Mouse (Mus musculus) heart, embryonic 12.5 days (tissue): ENCODE results near the gene Elane. TPM values are rescaled to one million over a fixed set of nuclear protein-coding genes. Genes with fewer than 3 reads are reported as not detected.
A peak's percentile ranks its signal among the peaks of the same experiment; 100 is the strongest.

ENCODE experiments used
- ATAC-seq: fragments of 200-750 bp; cut with Nextera tagmentation; 2 replicates; pipeline ENCODE4 v1.8.0; 2017; ENCODE audit warnings: moderate TSS enrichment, moderate library complexity; ENCODE audit not compliant: insufficient number of reproducible peaks, low FRiP score
- H3K27ac ChIP-seq: fragments of 300-500 bp; sonication (generic); 2 replicates; pipeline ENCODE4 v1.5.1; 2016; ENCODE audit warnings: mild to moderate bottlenecking, moderate library complexity; ENCODE audit not compliant: poor library complexity, severe bottlenecking
- H3K27me3 ChIP-seq: fragments of 300-500 bp; sonication (generic); replicated peaks from 2 replicates; pipeline ENCODE4 v1.6.1; 2016; ENCODE audit warnings: mild to moderate bottlenecking, moderate library complexity
- H3K36me3 ChIP-seq: fragments of 300-500 bp; sonication (generic); 2 replicates; pipeline ENCODE4 v1.6.1; 2016; ENCODE audit warnings: mild to moderate bottlenecking, moderate library complexity
- H3K4me1 ChIP-seq: fragments of 300-500 bp; sonication (generic); replicated peaks from 2 replicates; pipeline ENCODE4 v1.6.1; 2016; ENCODE audit warnings: mild to moderate bottlenecking
- H3K4me2 ChIP-seq: fragments of 300-500 bp; sonication (generic); 2 replicates; pipeline ENCODE4 v1.6.1; 2016; ENCODE audit warnings: mild to moderate bottlenecking, moderate library complexity
- H3K4me3 ChIP-seq: fragments of 300-500 bp; sonication (generic); 2 replicates; pipeline ENCODE4 v1.5.1; 2016; ENCODE audit warnings: mild to moderate bottlenecking
- H3K9ac ChIP-seq: fragments of 300-500 bp; sonication (generic); 2 replicates; pipeline ENCODE4 v1.6.1; 2016; ENCODE audit warnings: mild to moderate bottlenecking, moderate library complexity
- H3K9me3 ChIP-seq: fragments of 300-500 bp; sonication (generic); replicated peaks from 2 replicates; pipeline ENCODE4 v1.6.1; 2016; ENCODE audit warnings: mild to moderate bottlenecking, moderate library complexity
- WGBS: fragments of 180-500 bp; shearing (Covaris S2); methylation state at CpG from one replicate; pipeline ENCODE4 v1.1.7; 2016; 5-methylcytosine and 5-hydroxymethylcytosine counted together
- polyA plus RNA-seq: library from polyadenylated mRNA; unstranded; fragments of >200 nt; fragmentation: Nextera tagmentation; extraction: Ambion mirVana; gene quantifications from 2 replicates; pipeline ENCODE4 v1.2.1, GENCODE M21; 2016

The Elane gene
- polyA plus RNA-seq, 1 experiment from 2014 or later, result 0.47 TPM

DNA sequence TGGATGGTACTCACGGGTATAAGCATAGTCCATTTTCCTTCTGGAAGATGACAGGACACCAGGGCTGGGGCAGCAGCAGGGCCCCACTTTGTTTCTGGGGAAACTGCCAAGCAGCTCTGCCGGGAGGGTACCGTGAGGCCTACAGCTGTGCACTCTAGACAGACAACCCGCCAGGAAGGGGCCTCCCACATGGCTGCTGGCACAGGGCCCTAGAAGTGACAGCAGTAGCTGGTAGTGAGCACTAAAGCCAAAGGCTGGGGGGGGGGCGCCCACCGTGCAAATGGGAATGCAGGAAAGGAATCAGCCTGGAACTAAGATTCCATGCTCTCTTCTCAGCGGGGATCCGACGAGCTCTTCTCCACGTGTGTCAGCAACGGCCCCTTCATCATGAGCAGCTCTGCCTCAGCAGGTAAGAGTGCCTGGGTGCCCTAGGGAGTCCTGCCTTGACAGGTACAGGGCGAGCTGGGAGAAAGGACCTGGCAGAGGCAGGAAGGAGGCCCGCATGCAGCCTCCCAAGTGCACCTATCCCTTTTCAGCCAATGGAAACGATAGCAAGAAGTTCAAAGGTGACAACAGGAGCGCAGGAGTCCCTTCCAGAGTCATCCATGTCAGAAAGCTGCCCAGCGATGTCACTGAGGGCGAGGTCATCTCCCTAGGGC is 27.5 kb upstream of the Elane start:
- Histone ChIP-seq H3K4me2 (peak overlapping the region; percentile 99), H3K4me1 (peaks cover 41% of the 10 kb centered on the region), H3K9me3 (no peaks in the 10 kb centered on the region), H3K27me3 (no peaks in the 10 kb centered on the region), H3K4me3 (peak overlapping the region; percentile 92), H3K9ac (peak overlapping the region; percentile 99), H3K27ac (peak overlapping the region; percentile 100), H3K36me3 (peaks cover 68% of the 10 kb centered on the region)
- WGBS, result 51% methylated on average over 17 of the region's 17 CpGs
- no peak for ATAC-seq

DNA sequence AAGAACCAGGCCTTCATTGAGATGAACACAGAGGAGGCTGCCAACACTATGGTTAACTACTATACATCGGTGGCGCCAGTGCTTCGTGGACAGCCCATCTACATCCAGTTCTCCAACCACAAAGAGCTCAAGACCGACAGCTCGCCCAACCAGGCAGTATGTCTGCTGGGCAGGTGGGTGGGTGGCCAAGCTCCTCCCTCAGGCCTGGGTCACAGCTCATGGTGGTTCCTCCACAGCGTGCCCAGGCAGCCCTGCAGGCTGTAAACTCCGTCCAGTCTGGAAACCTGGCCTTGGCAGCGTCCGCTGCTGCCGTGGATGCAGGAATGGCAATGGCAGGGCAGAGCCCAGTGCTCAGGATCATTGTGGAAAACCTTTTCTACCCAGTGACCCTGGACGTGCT is 26.9 kb upstream of the Elane start:
- Histone ChIP-seq H3K36me3 (peaks cover 74% of the 10 kb centered on the region), H3K27ac (0 out of 2 replicates have a peak overlapping the region, but pooled peaks have one; percentile 1), H3K9ac (no peak overlapping the region), H3K4me1 (peaks cover 41% of the 10 kb centered on the region), H3K4me2 (peak overlapping the region; percentile 99; the same call in 1 of the 2 replicates), H3K4me3 (no peak overlapping the region), H3K9me3 (no peaks in the 10 kb centered on the region), H3K27me3 (no peaks in the 10 kb centered on the region)
- ATAC-seq, result no peak
- 86% methylated on average over 11 of the region's 11 CpGs for WGBS

DNA sequence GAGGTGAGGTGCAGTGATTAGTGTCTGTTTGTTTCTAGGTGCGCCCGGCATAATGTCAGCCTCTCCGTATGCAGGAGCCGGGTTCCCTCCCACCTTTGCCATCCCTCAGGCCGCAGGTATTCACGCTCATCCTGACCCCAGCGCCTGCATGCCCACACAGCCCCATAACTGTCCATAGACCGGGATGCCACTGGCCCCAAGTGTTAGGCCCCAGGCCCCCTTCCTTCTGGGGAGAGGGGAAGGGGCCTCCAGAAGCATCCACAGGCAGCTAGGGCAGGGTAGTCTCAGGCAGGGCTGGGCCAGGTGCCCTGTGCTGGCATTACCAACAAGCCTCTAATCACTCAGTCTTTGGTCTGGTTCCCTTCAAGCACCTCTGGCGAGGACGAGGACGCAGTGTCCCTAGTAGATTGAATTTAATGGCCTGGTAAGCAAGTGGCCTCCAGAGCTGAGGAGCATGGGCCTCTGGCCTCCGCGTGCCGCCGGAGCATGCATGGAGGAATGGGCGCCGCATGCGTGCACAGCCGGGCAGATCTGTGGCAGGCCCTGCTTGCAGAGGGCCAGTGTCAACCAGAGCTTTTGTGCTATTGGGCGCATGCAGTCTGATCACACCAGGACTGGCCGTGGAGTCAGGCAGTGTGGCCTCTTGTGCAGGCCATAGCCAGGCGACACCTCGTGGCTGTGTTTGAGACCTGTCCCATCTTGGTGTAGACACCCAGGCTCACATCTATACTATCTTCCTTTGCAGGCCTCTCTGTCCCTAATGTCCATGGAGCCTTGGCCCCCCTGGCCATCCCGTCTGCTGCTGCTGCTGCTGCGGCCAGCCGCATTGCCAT is 25.8 kb upstream of the Elane start:
- Histone ChIP-seq H3K27ac (no peak overlapping the region), H3K36me3 (peaks cover 85% of the 10 kb centered on the region), H3K27me3 (no peaks in the 10 kb centered on the region), H3K9me3 (no peaks in the 10 kb centered on the region), H3K4me2 (no peak overlapping the region), H3K4me1 (peaks cover 47% of the 10 kb centered on the region), H3K9ac (no peak overlapping the region), H3K4me3 (no peak overlapping the region)
- 93% methylated on average over 26 of the region's 26 CpGs for WGBS
- ATAC-seq, result no peak

DNA sequence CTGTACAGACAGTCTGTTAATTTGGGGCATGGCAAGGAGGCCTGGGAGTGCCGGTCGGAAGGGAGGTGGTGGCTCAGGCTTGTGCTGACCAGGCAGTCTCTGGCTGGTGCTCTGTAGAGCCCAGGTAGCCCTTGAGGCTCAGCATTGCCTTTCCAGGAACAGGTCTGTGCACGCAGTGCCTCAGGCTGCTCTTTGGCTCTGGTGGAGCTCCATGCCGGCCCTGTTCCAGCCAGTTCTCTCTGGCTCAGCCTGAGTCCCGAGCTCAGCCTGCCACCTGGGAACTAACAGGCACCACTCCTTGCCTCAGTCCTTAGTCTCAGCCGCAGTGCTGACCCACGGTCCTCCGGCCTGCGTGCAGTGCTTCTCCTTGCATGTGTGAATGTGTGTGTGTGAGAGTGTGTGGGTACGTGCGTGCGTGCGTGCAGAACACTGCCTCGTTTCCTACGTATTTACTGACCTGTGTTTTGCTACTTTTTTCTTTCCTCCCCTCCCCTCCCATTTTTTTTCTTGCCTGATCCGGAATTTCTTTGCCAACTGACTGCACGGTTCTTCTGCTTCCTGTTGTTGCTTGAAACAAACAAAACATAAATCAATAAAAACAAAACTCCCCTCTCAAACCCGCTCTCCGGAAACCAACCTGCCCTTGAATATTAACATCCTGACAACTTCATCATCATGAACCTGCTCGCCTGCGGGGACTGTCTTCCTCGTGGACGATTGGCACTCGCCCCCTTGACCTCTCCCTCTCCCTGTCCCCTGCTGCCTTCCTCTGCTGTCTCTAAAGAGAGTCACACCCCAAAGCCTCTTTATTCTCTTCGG is 24.6 kb upstream of the Elane start:
- Histone ChIP-seq H3K27me3 (no peaks in the 10 kb centered on the region), H3K4me1 (peaks cover 53% of the 10 kb centered on the region), H3K4me2 (no peak overlapping the region), H3K36me3 (peaks cover 92% of the 10 kb centered on the region), H3K27ac (no peak overlapping the region), H3K4me3 (no peak overlapping the region), H3K9ac (no peak overlapping the region), H3K9me3 (no peaks in the 10 kb centered on the region)
- no peak for ATAC-seq
- 85% methylated on average over 25 of the region's 25 CpGs for WGBS

DNA sequence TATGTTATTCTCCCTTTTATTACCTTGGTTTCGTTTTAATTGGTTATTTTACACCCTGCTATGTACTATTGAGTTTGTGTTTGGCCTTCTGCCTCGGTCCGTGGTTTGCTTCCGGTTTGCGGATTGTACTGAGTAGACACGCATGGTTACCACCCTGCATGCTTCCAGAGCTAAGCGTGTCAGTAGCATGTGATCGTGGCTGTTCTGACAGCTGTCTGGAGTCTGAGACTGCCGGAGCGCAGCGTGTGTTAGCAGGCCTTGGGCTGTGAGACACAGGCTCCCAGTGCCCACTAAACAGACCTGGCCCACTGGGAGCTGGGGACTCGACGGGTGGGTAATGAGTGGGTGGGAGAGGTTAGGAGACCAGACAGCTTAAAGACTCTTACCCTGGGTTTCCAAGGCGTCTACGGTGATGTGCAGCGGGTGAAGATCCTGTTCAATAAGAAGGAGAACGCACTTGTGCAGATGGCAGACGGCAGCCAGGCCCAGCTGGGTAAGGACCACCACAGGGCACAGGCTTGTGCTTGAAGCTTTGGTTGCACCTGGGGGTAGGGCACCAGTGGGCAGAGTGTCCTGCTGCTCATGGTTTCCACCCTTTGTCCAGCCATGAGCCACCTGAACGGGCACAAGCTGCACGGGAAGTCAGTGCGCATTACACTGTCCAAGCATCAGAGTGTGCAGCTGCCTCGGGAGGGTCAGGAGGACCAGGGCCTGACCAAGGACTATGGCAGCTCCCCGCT is 23.8 kb upstream of the Elane start:
- Histone ChIP-seq H3K4me1 (peaks cover 45% of the 10 kb centered on the region), H3K4me2 (no peak overlapping the region), H3K4me3 (no peak overlapping the region), H3K27me3 (no peaks in the 10 kb centered on the region), H3K9me3 (no peaks in the 10 kb centered on the region), H3K36me3 (peaks cover 89% of the 10 kb centered on the region), H3K27ac (no peak overlapping the region), H3K9ac (no peak overlapping the region)
- 92% methylated on average over 23 of the region's 23 CpGs for WGBS
- ATAC-seq, result no peak

DNA sequence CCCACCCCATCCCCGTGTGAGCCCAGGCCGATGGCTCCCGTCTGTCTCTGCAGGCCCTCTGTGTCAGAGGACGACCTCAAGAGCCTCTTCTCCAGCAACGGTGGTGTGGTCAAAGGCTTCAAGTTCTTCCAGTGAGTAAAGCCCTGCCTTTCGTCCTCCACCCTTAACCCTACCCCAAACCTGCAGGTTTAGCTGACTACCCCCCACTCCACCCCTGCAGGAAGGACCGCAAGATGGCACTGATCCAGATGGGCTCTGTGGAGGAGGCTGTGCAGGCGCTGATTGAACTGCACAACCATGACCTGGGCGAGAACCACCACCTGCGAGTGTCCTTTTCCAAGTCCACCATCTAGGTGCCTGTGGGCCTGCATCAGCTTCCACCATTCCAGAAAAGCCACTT is 23.1 kb upstream of the Elane start:
- no peak overlapping the region for H3K4me2 ChIP-seq
- H3K27ac ChIP-seq, result no peak overlapping the region
- no peak for ATAC-seq
- H3K9me3 ChIP-seq, result no peaks in the 10 kb centered on the region
- H3K4me1 ChIP-seq, result peaks cover 38% of the 10 kb centered on the region
- H3K27me3 ChIP-seq, result no peaks in the 10 kb centered on the region
- no peak overlapping the region for H3K4me3 ChIP-seq
- H3K9ac ChIP-seq, result no peak overlapping the region
- peaks cover 84% of the 10 kb centered on the region for H3K36me3 ChIP-seq
- 65% methylated on average over 10 of the region's 10 CpGs for WGBS

DNA sequence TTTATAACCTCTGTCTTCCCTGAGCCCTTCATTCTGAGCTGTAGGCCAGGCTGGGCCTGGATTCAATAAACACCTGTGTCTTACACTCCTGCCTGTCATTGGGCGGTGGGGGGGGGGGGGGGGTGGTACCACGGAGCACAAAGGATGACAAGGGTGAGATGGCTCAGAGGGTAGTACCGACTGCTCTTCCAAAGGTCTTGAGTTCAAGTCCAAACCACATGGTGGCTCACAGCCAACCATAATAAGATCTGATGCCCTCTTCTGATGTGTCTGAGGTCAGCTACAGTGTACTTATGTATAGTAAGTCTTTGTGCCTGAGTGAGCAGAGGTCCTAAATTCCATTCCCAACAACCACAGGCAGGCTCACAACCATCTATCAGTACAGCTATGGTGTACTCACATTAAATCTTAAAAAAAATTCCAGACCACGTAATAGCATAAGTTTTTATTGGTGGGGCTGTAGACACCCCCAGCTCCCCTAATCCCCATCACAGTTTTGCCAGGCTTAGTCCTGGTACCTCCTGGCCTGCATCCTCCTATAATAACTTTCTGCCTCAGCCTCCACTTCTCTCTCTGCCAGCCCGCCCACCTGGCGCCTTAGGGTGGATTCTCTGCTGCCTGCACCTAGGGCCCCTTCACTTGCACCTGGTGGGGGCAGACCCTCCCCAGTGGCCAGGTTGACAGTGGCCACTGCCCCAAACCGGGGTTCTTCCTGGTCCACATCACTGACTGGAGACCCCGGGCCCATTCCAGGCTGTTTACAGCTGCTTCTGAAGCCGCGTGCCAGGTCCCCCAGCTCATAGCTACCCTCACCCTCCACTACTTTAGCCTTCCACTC is 21.5 kb upstream of the Elane start:
- no peak overlapping the region; the same call in 1 of the 2 replicates for H3K27ac ChIP-seq
- 54% methylated on average over 9 of the region's 10 CpGs for WGBS
- H3K36me3 ChIP-seq, result peaks cover 71% of the 10 kb centered on the region
- H3K27me3 ChIP-seq, result no peaks in the 10 kb centered on the region
- H3K4me2 ChIP-seq, result no peak overlapping the region
- peaks cover 22% of the 10 kb centered on the region for H3K4me1 ChIP-seq
- no peaks in the 10 kb centered on the region for H3K9me3 ChIP-seq
- no peak overlapping the region for H3K4me3 ChIP-seq
- H3K9ac ChIP-seq, result no peak overlapping the region
- 0 out of 2 replicates have a peak, but pooled peaks have one; percentile 0 for ATAC-seq

DNA sequence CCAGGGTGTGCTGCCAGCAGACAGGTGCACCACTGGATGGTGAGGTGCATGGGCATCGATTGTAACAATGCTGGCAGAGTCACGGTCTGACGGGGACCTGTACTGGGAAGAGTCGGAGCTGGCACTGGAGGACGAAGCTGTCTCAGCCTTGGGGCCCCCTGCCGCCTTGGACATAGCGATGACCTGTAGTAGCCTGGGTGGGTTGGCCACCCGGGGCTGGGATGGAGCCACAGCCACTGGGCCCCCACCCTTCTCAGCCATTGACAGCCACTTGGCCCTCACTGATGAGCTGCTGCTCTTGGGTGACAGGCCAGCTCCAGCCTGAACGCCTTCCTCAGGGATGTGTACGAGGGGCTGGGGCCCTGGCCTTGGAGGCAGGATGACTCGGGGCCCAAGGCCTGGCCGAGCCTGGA is 20.9 kb upstream of the Elane start:
- 47% methylated on average over 12 of the region's 12 CpGs for WGBS
- no peaks in the 10 kb centered on the region for H3K9me3 ChIP-seq
- H3K27me3 ChIP-seq, result no peaks in the 10 kb centered on the region
- peaks cover 65% of the 10 kb centered on the region for H3K36me3 ChIP-seq
- peak overlapping the region; percentile 20; the same call in 1 of the 2 replicates for H3K9ac ChIP-seq
- H3K4me1 ChIP-seq, result peaks cover 16% of the 10 kb centered on the region
- no peak overlapping the region for H3K4me3 ChIP-seq
- no peak overlapping the region; the same call in 1 of the 2 replicates for H3K27ac ChIP-seq
- peak; percentile 29 for ATAC-seq
- no peak overlapping the region for H3K4me2 ChIP-seq

DNA sequence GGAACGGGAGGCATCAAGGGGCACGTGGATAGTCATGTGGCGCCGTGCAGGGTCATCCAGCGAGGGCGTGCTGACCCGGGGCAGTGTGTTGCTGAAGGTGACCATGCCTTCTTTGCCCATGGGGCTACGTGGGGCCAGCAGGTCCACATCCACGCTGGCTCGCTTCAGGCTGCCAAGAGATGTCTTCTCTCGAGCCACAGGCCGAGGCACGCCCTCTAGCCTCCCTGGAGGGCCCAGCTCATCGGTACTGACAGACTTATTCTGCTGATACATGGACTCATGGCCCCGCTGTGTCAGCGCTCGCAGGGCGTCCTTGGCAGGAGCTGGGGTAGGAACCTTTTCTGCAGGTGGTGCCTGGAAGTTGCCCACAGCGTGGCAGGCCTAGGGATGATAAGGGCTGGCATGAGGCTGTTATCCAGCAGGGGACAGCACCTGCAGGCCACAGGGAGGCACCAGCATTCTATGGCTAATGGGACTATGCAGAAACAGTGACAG is 20.2 kb upstream of the Elane start:
- Histone ChIP-seq H3K4me3 (no peak overlapping the region), H3K27ac (no peak overlapping the region), H3K36me3 (peaks cover 58% of the 10 kb centered on the region), H3K27me3 (no peaks in the 10 kb centered on the region), H3K4me1 (peaks cover 15% of the 10 kb centered on the region), H3K4me2 (no peak overlapping the region), H3K9me3 (no peaks in the 10 kb centered on the region), H3K9ac (0 out of 2 replicates have a peak overlapping the region, but pooled peaks have one; percentile 20)
- WGBS, result 66% methylated on average over 19 of the region's 19 CpGs
- ATAC-seq, result no peak

DNA sequence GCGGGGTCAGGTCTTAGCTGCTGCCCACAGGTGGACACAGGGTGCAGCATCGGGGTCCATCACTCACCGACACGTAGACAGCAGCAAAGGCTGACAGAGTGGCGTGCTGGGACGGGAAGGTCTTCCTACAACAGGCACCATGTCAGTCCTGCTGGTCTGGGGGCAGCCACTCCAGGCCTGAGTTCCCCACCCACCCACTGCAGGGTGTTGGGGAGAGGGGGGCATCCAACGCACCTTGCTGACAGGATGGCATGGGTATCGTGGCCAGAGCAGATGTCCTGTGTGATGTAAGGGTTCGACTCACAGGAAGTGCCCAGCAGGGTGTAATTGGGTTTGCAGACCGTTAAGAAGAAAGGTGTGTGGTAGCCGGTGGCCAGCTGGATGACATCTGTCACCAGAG is 19.4 kb upstream of the Elane start:
- no peak overlapping the region for H3K4me3 ChIP-seq
- ATAC-seq, result no peak
- H3K9ac ChIP-seq, result no peak overlapping the region; the same call in 1 of the 2 replicates
- WGBS, result 77% methylated on average over 11 of the region's 11 CpGs
- H3K4me1 ChIP-seq, result peaks cover 15% of the 10 kb centered on the region
- no peak overlapping the region for H3K27ac ChIP-seq
- H3K9me3 ChIP-seq, result no peaks in the 10 kb centered on the region
- H3K36me3 ChIP-seq, result peaks cover 51% of the 10 kb centered on the region
- no peaks in the 10 kb centered on the region for H3K27me3 ChIP-seq
- no peak overlapping the region for H3K4me2 ChIP-seq
